Mouse (Mus musculus): ENCODE results near the gene Snrpd2. TPM values are rescaled to one million over a fixed set of nuclear protein-coding genes. Genes with fewer than 3 reads are reported as not detected.

Snrpd2 gene
- polyA plus RNA-seq (2015; fragmentation: Nextera tagmentation; extraction: Ambion mirVana), result 124 and 126 TPM in 2 replicates

DNA sequence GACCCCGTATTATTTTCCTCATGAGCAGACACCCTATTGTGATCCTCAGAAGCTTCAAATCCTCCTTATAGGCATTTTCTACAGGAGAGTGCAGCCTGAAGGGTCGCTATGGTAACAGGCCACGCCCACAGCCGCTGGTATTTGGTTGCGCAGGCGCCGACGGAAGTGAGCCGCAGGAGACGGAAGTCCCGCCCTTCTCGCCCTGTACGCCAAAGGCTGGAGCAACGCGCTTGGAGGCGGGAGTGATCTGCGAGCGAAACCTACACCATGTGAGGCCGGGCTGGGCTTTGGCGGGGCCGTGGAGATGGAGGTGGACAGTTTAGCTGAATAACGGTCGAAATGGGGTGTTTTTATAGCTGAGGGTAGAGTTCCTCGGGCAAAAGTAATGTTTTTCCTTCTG lies at the start of gene Snrpd2:
Snrpd2 (plus strand) TSS at position 97 of the 400 bp plus-strand sequence.
- Histone ChIP-seq H3K9ac (replicated peaks) (peak within 1 kb of the TSS; percentile 71), H3K27me3 (no peaks in the 10 kb centered on the region), H3K4me2 (replicated peaks) (peak within 1 kb of the TSS; percentile 83), H3K27ac (peak within 1 kb of the TSS; percentile 87), H3K9me3 (no peaks in the 10 kb centered on the region), H3K4me3 (replicated peaks) (peak within 1 kb of the TSS; percentile 65), H3K4me1 (replicated peaks) (peaks cover 30% of the 10 kb centered on the region), H3K36me3 (peaks cover 34% of the 10 kb centered on the region)
- ATAC-seq, result peak; percentile 89
- under 1% methylated on average over 24 of the region's 24 CpGs for WGBS

DNA sequence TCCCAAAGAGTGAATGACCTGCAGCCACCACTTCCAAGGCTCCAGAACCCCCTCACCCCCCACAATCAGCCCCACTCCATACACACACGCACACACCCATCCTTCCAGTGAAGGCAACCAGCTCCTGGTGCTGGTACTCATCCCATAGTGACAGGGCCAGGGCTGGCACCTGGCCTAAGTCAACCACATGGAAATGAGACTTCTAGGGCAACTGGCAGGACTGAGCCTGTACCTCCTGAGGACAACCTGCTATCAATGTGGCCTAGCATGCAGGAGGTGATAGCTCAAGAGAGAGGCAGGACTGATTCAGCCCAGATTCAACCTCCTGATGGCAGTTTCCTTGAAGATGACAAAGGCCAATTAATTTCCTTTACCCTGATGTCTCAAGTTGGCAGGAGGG lies 49.2 kb upstream of the Snrpd2 start:
- no peaks in the 10 kb centered on the region for H3K36me3 ChIP-seq
- no peak overlapping the region for H3K27ac ChIP-seq
- ATAC-seq, result no peak
- 79% methylated on average over 1 of the region's 1 CpGs for WGBS
- H3K4me2 ChIP-seq (replicated peaks), result no peak overlapping the region
- peaks cover 6% of the 10 kb centered on the region; the same call in 1 of the 2 replicates for H3K27me3 ChIP-seq
- H3K4me3 ChIP-seq (replicated peaks), result no peak overlapping the region
- no peak overlapping the region for H3K9ac ChIP-seq (replicated peaks)
- H3K9me3 ChIP-seq, result no peaks in the 10 kb centered on the region
- peaks cover 20% of the 10 kb centered on the region for H3K4me1 ChIP-seq (replicated peaks)

DNA sequence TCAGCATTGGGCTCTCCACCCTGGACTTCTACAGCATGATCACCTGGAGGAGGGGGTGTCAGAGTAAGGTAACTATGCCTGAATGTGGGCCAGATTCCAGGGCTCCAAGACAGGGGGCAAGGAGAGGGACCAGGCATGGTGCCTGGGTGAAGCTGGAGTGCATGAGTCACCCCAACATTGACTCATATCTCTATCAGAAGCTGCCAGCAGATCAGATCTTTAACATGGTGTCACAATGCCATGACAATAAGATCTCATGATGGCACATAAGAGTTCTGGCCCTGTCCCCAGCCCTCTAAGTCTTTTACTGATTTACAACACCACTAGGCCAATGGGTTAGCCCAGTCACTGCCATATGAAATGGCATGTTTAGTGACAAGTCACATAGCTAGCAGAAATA lies 45.8 kb upstream of the Snrpd2 start:
- no peak for ATAC-seq
- H3K4me2 ChIP-seq (replicated peaks), result no peak overlapping the region
- no peaks in the 10 kb centered on the region for H3K27me3 ChIP-seq
- H3K36me3 ChIP-seq, result no peaks in the 10 kb centered on the region
- H3K4me1 ChIP-seq (replicated peaks), result no peaks in the 10 kb centered on the region
- H3K27ac ChIP-seq, result no peak overlapping the region
- H3K4me3 ChIP-seq (replicated peaks), result no peak overlapping the region
- no peak overlapping the region for H3K9ac ChIP-seq (replicated peaks)
- H3K9me3 ChIP-seq, result no peaks in the 10 kb centered on the region

DNA sequence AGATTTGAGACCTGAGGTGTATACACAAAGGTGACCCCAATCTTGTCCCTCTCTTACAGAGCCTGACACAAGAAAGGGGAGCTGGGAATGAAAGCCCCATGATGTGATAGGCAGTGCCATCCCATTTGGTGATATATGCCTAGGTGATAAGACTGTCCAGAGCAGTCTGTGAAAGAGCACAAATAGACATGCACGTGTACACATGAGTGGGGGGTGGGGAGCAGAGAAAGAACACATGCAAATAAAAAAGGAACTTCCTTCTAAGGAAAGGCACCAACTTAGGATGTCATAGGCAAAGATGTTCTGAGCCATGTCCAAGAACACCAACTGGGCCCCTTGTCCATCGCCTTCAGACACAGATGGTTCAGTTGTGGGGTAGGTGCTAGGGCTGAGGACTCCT lies 45.0 kb upstream of the Snrpd2 start:
- 81% methylated on average over 2 of the region's 2 CpGs for WGBS
- no peak overlapping the region for H3K4me2 ChIP-seq (replicated peaks)
- no peak overlapping the region for H3K9ac ChIP-seq (replicated peaks)
- no peak for ATAC-seq
- no peaks in the 10 kb centered on the region for H3K27me3 ChIP-seq
- no peak overlapping the region for H3K4me3 ChIP-seq (replicated peaks)
- H3K27ac ChIP-seq, result no peak overlapping the region
- H3K4me1 ChIP-seq (replicated peaks), result no peaks in the 10 kb centered on the region
- no peaks in the 10 kb centered on the region for H3K36me3 ChIP-seq
- H3K9me3 ChIP-seq, result no peaks in the 10 kb centered on the region

DNA sequence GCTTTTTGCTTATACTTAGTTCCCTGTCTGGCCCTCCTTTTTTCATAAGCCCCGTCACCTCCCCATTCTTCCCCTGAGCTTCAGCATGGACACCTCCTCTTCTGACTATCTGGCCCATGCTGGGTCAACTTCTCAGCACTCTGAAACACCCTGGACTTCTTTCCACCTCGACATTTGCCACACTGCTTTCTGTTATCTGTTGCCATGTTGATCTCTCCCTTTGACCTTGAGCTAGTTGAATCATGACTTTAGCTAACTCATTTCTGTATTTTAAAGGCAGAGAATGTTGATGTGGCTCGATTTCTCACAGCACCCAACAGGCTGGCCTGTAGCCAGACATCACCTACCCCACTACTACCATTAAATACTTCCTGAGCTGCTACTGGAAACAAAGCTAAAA lies 42.1 kb upstream of the Snrpd2 start:
- Histone ChIP-seq H3K27ac (no peak overlapping the region), H3K36me3 (no peaks in the 10 kb centered on the region), H3K4me2 (replicated peaks) (no peak overlapping the region), H3K4me3 (replicated peaks) (no peak overlapping the region), H3K27me3 (no peaks in the 10 kb centered on the region), H3K9ac (replicated peaks) (no peak overlapping the region), H3K9me3 (no peaks in the 10 kb centered on the region), H3K4me1 (replicated peaks) (no peaks in the 10 kb centered on the region)
- WGBS, result 70% methylated on average over 3 of the region's 3 CpGs
- ATAC-seq, result no peak

DNA sequence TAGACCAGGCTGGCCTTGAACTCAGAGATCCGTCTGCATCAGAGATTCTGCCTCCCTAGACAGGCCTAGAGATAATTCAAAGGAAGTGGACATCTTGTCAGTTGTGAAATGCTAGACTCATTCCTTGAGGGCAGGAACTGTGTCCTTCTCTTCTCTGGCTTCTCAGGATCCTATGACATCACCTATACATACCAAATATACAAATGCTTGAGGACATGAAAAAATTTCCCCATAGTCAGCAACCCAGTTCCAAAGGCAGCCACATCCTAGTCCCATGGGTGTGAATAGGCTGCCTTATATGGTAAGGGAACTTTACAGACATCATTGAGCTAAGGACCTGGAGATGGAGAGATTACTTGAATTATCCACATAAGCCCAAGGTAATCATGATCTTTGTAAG lies 40.0 kb upstream of the Snrpd2 start:
- Histone ChIP-seq H3K4me2 (replicated peaks) (no peak overlapping the region), H3K27me3 (no peaks in the 10 kb centered on the region), H3K4me1 (replicated peaks) (no peaks in the 10 kb centered on the region), H3K27ac (no peak overlapping the region), H3K4me3 (replicated peaks) (no peak overlapping the region), H3K36me3 (no peaks in the 10 kb centered on the region), H3K9me3 (no peaks in the 10 kb centered on the region), H3K9ac (replicated peaks) (no peak overlapping the region)
- WGBS, result 84% methylated on average over 1 of the region's 1 CpGs
- no peak for ATAC-seq

DNA sequence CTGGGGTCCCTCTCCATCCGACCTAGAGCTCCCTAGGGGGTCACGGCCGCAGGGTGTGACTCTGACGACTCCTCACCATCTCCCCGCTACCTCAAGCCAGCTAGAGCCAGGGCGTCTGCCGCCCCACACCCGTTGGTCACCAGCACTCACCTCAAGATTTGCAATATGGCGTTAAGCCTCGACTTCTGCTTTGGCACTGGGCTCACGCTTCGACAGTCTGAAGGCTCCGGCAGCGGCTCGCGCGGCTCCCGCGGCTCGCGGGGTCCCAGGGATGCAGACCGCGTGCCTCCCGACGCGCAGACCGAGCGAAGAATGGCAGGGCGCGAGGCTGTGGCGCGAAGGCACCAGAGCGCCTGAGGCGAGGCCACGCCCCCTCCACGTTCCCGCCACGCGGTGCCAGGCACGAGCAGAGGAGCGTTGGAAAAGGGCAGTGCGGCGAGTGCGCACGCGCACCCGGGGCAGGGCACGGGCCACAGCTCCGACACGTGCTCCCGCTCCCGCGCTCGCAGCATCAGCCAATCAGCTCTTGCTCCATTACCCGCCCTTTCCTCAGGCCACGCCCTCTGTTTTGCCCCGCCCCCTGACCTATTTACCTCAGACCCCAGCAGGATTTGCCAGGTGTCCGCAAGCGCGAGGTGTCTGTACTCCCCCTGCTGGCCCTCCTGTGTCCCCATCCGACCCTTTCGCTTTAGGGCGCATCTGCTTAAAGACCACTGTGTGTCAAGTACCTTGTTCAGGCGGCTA lies 31.3 kb upstream of the Snrpd2 start, which contains the start of gene Gm4969:
Gm4969 (minus strand) TSS at position 341 of the 744 bp plus-strand sequence.
- Histone ChIP-seq H3K9ac (replicated peaks) (0 out of 2 replicates have a peak within 1 kb of the TSS, but pooled peaks have one; percentile 10), H3K9me3 (no peaks in the 10 kb centered on the region), H3K4me2 (replicated peaks) (peak within 1 kb of the TSS; percentile 48), H3K27ac (no peak within 1 kb of the TSS), H3K27me3 (peaks cover 12% of the 10 kb centered on the region), H3K36me3 (no peaks in the 10 kb centered on the region), H3K4me1 (replicated peaks) (peaks cover 23% of the 10 kb centered on the region), H3K4me3 (replicated peaks) (peak within 1 kb of the TSS; percentile 31)
- 25% methylated on average over 45 of the region's 64 CpGs for WGBS
- ATAC-seq, result peak; percentile 25; the same call in 1 of the 2 replicates

DNA sequence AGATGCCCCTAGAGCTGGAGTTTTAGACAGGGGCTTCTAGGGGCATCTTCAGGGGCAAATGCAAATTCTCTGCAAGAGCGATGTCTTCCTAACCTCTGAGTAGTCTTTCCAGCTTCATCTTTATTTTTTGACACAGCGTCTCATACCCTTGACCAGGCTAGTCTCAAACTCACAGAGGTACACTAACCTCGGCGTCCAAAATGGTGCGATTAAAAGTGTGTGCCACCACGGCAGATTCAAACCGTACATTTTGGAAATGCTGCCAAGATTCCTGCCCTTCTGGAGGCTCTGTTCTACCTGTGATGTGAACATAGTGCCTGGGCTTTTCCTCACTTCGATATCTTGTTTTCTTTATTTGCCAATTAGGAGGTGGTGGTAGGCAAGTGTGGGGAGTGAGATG lies 30.4 kb upstream of the Snrpd2 start:
- H3K4me1 ChIP-seq (replicated peaks), result peaks cover 23% of the 10 kb centered on the region
- no peak overlapping the region for H3K4me3 ChIP-seq (replicated peaks)
- no peak overlapping the region for H3K4me2 ChIP-seq (replicated peaks)
- no peaks in the 10 kb centered on the region for H3K36me3 ChIP-seq
- ATAC-seq, result peak; percentile 35
- WGBS, result 94% methylated on average over 8 of the region's 8 CpGs
- H3K9ac ChIP-seq (replicated peaks), result no peak overlapping the region
- H3K27ac ChIP-seq, result no peak overlapping the region
- peaks cover 12% of the 10 kb centered on the region for H3K27me3 ChIP-seq
- no peaks in the 10 kb centered on the region for H3K9me3 ChIP-seq

DNA sequence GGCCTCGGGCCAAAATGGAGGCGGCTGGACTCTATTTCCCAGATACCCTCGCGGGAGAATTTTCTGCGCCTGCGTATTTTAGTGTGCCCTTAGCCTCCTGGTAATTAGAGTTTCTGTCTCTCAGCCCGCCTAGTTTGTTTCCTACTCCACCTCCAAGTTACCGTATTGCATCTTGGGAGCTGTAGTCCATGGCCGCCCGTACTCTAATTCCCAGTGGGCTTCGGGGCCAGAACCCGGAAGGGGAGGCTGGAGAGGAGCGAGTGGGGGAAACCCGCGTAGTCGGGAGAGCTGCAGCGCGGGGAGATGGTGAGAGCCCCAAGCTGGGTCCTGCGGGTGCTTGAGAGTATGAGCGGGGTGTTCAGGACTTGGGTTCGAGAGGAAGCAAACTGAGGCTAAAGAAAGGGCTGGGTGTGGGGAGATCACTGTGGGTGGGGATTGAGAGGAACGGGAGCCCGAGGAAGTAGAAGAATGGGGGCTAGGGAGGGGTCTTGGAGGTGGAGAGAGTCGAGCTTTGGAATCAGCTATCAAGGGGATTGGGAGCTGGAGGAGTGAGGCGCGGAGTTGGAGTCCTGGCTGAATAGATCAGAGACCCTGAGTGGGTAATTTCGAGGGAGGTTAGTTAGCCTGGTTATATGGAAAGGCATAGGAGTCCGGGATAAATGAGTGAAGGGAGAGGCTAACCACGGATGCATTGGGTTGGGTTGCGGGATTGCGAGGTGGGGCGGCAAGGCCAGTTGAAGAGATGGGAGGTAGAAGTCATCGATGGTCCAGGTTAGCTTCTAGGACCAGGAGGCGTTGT lies 29.7 kb upstream of the Snrpd2 start, which contains the start of gene Fbxo46:
Fbxo46 (plus strand) TSS at position 229 of the 799 bp plus-strand sequence.
- ATAC-seq, result peak; percentile 97
- Histone ChIP-seq H3K9me3 (no peaks in the 10 kb centered on the region), H3K27ac (peak within 1 kb of the TSS; percentile 55; the same call in 1 of the 2 replicates), H3K36me3 (no peaks in the 10 kb centered on the region), H3K27me3 (peaks cover 12% of the 10 kb centered on the region), H3K4me2 (replicated peaks) (peak within 1 kb of the TSS; percentile 85), H3K4me3 (replicated peaks) (peak within 1 kb of the TSS; percentile 62), H3K4me1 (replicated peaks) (peaks cover 23% of the 10 kb centered on the region), H3K9ac (replicated peaks) (peak within 1 kb of the TSS; percentile 80)
- WGBS, result 3% methylated on average over 34 of the region's 34 CpGs

DNA sequence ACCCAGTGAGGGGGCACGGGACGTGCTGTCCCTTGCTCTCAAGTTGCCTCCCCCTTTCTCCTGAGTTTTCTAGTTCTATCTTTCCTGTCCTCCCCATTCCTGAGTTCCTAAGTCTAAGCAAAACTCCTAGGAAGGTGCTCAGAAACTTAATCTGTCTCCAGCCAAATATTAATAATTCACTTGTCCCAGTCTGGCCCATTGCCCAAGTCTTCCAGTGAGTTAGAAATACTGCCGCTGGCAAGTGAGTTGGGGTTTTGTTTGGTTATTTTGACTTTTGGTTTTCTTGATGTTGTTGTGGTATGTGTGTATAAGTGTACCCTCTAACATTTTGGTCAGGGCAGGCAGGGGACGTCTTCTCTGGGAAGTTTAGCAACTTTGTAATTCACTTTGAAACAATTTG lies 27.8 kb upstream of the Snrpd2 start:
- H3K36me3 ChIP-seq, result no peaks in the 10 kb centered on the region
- H3K9me3 ChIP-seq, result no peaks in the 10 kb centered on the region
- no peak for ATAC-seq
- WGBS, result 94% methylated on average over 4 of the region's 4 CpGs
- H3K4me1 ChIP-seq (replicated peaks), result peaks cover 23% of the 10 kb centered on the region
- no peak overlapping the region for H3K9ac ChIP-seq (replicated peaks)
- H3K4me2 ChIP-seq (replicated peaks), result no peak overlapping the region
- H3K27me3 ChIP-seq, result peaks cover 12% of the 10 kb centered on the region
- H3K27ac ChIP-seq, result no peak overlapping the region
- H3K4me3 ChIP-seq (replicated peaks), result no peak overlapping the region

DNA sequence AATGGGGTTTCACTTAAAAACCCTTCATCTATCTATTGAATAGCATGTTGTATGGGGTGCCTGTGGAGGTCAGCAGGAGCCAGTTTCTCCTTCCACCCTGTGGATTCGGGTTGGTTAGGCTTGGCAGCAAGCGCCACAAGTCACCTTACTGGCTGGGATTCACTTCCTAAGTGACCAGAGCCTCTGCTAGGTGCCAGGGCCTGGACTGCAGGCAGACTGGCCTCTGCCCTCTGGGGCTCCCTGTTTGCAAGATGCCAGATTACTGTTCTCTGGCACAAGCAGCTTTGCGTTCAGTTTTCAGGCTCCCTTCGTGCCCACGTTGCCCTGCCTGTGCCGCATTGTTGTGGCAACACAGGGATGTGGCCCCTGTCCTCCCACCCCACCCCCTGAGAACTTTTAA lies 24.8 kb upstream of the Snrpd2 start:
- H3K4me3 ChIP-seq (replicated peaks), result no peak overlapping the region
- H3K27ac ChIP-seq, result no peak overlapping the region
- no peaks in the 10 kb centered on the region for H3K27me3 ChIP-seq
- H3K9me3 ChIP-seq, result no peaks in the 10 kb centered on the region
- H3K4me2 ChIP-seq (replicated peaks), result no peak overlapping the region
- H3K9ac ChIP-seq (replicated peaks), result no peak overlapping the region
- no peak for ATAC-seq
- WGBS, result 91% methylated on average over 6 of the region's 6 CpGs
- peaks cover 18% of the 10 kb centered on the region for H3K4me1 ChIP-seq (replicated peaks)
- peaks cover 12% of the 10 kb centered on the region for H3K36me3 ChIP-seq

DNA sequence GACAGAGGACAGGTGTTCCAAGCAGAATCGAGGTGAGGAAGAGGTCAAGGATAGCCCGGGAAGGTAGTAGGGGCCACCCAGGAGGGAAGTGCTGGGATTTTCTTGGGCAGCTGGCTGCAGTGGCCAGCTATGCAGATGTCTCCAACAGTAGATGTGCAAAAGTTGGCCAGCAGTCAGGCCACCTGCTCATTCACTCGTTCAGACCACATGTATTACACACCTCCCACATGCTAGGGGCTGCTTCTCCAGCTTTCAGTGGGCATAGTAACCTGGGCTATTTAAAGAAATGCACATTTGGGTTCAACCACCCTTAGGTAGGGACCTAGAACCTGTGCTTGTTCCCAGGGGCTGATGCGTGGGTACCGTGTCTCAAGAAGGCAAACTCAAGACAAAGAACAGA lies 21.8 kb upstream of the Snrpd2 start:
- no peaks in the 10 kb centered on the region for H3K27me3 ChIP-seq
- WGBS, result 90% methylated on average over 5 of the region's 5 CpGs
- no peak for ATAC-seq
- H3K9ac ChIP-seq (replicated peaks), result no peak overlapping the region
- no peak overlapping the region for H3K27ac ChIP-seq
- no peak overlapping the region for H3K4me2 ChIP-seq (replicated peaks)
- peaks cover 15% of the 10 kb centered on the region for H3K4me1 ChIP-seq (replicated peaks)
- no peaks in the 10 kb centered on the region for H3K9me3 ChIP-seq
- H3K4me3 ChIP-seq (replicated peaks), result no peak overlapping the region
- H3K36me3 ChIP-seq, result peaks cover 12% of the 10 kb centered on the region

Data from midbrain, embryonic 13.5 days (tissue).